Mouse (Mus musculus) embryonic fibroblast, embryonic 13.5 days (primary cell): Measurements from ENCODE around the gene Gjb1. TPM values are rescaled to one million over a fixed set of nuclear protein-coding genes. Genes with fewer than 3 reads are reported as not detected.
"Not testable (repeated sequence)": the region's sequence is repeated elsewhere in the genome, so short reads cannot be mapped to it uniquely, and the experiment has no call there.

Experiments
- H3K27ac ChIP-seq: 2 replicates; pipeline ENCODE4 v1.5.1; 2012; ENCODE audit warnings: low read length, control low read depth, inconsistent platforms; ENCODE audit not compliant: insufficient read depth
- H3K4me1 ChIP-seq: 2 replicates; pipeline ENCODE4 v1.6.1; 2011; ENCODE audit warnings: low read length; ENCODE audit not compliant: control insufficient read depth, insufficient read depth
- H3K4me3 ChIP-seq: 2 replicates; pipeline ENCODE4 v1.5.1; 2011; ENCODE audit warnings: mild to moderate bottlenecking, control low read depth, low read length; ENCODE audit not compliant: insufficient read depth
- CTCF ChIP-seq: IDR thresholded peaks from 2 replicates; pipeline ENCODE4 v1.5.1; 2011; ENCODE audit warnings: mild to moderate bottlenecking, control low read depth, low read length, moderate library complexity, borderline replicate concordance; ENCODE audit not compliant: insufficient read depth
- POLR2A ChIP-seq: IDR thresholded peaks from 2 replicates; pipeline ENCODE4 v1.6.1; 2011; ENCODE audit warnings: low read depth, mild to moderate bottlenecking, control low read depth, low read length, moderate library complexity
- polyA plus RNA-seq: library from polyadenylated mRNA; stranded (reverse); fragments of >200 nt; gene quantifications from 2 replicates; pipeline ENCODE4 v1.2.4, GENCODE M21; 2011; ENCODE audit warnings: low read depth; ENCODE audit not compliant: missing spikeins, insufficient read length

The Gjb1 gene
- not detected in 2 replicates for polyA plus RNA-seq

DNA sequence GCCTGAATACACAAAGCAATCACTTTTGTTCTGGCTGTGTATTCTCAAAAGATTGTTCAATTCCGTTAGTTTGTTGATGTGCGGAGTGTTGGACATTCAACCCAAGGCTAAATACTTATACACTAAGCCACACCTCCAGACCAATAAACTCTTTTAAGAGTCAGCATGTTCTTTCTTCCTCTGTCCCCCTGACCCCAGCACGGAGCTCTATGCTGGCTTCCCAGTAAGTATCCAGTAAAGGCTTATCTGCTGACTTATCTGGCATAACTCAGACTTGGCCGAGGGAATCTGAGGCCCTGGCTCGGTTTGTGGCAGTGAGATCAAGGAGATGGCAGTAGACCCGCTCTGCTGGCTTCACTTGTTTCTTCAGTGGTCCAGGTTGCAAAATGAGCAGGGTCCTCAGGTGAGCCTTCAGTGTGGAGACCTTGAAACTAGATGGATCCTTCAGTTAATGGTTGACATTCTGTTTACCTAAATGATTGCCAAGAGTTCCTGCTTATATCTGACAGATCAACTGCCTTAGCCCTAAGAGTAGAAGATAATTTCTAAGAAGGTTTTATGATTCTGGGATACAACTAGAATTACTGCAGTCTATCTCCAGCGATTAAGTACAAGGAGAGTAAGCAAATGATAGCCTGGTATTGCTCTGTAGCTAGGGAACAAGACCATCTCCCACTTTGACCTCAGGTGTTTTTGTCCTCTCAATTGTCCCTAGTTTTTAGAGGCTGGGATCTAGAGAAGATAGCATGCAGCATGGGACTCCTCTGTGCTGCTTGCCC, at the start of gene Gjb1:
TSS of gene Gjb1 (plus strand) at position 189 of the 779 bp plus-strand sequence.
- no peak for TF ChIP-seq CTCF
- TF ChIP-seq POLR2A = no peak
- Histone ChIP-seq H3K4me3 (no peak within 1 kb of the TSS), H3K4me1 (no peaks in the 10 kb centered on the region), H3K27ac (no peak within 1 kb of the TSS)

DNA sequence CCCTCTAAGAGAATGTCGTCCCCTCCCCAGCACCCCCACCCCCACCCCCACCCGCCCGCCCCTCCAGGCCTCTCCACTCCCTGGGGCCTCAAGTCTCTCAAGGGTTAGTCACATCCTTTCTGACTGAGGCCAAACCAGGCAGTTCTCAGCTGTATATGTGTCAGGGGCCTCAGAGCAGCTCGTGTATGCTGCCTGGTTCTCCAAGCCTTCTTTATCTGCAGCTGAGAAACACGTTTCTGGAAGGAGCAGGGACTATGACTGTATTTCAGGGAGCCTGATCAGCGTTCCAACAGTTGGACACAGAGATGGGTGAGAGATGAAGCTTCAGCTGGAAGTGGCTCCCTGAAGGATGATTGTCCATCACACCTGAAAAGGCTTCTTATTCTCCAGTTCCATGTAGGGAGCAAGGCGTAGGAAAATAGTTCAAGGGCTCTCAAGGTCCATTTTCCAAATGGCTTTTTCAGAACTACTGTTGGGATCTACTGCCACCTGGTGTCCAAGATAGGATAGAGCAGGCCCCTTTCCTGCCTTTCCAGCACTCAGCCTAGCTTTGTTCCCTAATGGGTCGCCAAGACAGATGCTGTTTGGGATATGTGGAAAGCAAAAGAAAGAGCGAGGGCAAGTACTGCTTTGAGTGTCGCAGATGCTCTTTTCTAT, 46.7 kb upstream of the Gjb1 start:
- no peak for TF ChIP-seq POLR2A
- no peak for TF ChIP-seq CTCF
- H3K27ac ChIP-seq = peak overlapping the region; percentile 79
- H3K4me3 ChIP-seq = no peak overlapping the region
- H3K4me1 ChIP-seq = no peaks in the 10 kb centered on the region; the same call in none of the 2 replicates

DNA sequence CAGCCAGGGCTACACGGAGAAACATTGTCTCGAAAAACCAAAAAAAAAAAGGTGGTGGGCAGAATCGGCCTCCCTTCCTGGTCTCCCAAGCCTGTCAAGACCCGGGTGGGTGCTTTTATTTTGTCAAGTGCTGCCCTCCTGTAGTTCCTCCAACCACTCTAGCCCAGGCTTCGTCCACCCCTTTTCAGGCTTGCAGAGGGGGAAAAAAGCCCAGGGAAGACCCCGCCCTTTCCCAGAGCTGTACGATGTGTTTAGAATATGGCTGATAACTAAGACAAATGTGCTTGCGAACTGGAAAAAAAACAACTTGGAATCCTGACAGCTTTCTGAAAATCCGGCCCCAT, 44.2 kb upstream of the Gjb1 start:
- peak overlapping the region; percentile 96 for H3K27ac ChIP-seq
- no peaks in the 10 kb centered on the region; the same call in none of the 2 replicates for H3K4me1 ChIP-seq
- TF ChIP-seq POLR2A (no peak), CTCF (no peak)
- peak overlapping the region; percentile 39 for H3K4me3 ChIP-seq

DNA sequence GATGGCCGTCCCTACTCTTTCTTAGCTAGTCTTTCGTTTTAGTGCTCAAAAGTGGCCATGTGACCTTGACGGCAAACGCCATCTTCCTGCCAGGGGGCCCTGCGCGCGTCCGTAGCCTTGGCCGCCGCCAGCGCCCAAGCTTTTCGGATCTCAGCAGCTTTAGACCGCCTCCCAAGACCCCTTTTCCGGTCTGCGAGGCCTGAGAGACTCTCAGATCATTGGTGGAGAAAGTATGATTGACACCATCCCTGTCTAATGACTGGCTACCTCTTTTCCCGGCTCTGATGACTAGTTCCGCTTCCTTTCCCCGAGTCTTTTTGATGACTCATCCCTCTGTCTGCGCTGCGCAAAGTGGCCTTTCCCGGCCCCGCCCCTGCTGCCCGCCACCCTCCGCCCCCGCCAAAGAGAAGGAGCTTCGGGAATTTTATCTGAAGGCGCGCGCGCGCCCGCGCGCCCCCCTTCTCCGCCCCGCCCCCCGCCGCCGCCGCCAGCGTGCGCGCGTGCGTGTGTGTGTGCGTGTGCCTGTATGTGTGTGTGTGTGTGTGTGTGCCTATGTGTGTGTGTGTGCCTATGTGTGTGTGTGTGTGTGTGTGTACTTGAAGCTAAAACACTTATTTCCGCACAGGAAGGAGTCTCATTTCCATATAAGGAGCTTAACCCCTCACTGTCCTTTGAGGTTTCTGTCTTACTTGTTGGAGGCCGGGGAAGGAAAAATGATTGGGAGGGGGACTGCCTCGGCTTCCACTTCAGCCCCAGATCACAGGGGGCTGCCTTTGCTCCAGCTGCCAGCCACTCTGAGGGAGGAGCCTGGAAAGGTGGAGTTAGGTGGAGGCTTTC, 43.6 kb upstream of the Gjb1 start:
- peak overlapping the region; percentile 96 for H3K27ac ChIP-seq
- peak overlapping the region; percentile 39 for H3K4me3 ChIP-seq
- TF ChIP-seq CTCF (no peak), POLR2A (peak; percentile 69)
- no peaks in the 10 kb centered on the region; the same call in none of the 2 replicates for H3K4me1 ChIP-seq

DNA sequence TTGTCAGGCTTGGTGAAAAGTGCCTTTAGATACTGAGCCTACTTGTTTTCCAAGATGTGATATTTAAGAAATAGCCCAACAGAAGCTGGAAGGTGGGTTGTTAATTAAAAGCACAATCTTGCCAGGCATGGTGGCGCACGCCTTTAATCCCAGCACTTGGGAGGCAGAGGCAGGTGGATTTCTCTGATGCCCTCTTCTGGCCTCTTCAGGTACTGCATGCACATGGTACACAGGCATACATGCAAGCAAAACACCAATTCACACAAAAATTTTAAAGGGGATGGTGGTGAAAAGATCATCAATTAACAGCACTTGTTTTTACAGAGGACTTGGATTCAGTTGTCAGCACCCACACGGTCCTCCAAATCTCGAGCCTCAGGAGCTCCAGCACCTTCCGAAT, 41.6 kb upstream of the Gjb1 start:
- no peak for TF ChIP-seq CTCF
- no peak for TF ChIP-seq POLR2A
- no peak overlapping the region for H3K4me3 ChIP-seq
- no peak overlapping the region for H3K27ac ChIP-seq
- H3K4me1 ChIP-seq = no peaks in the 10 kb centered on the region; the same call in none of the 2 replicates

DNA sequence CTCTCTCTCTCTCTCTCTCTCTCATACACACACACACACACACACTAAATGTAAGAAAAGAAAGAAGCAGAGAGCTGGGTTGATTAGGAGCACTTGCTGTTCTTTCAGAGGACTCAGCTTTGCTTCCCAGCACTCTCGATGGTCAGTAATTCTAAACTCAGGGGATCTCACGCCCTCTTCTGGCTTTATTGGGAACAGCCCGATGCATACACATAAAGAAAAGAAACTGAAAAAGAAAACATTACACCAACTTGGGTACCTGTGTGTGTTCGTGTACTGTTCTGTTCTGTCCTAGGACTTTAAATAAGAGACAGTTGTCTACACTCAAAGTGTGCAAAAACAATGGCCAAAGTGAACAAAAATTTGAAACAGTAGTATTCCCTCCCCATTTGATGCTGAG, 37.5 kb upstream of the Gjb1 start:
- TF ChIP-seq POLR2A = no peak
- TF ChIP-seq CTCF = no peak

DNA sequence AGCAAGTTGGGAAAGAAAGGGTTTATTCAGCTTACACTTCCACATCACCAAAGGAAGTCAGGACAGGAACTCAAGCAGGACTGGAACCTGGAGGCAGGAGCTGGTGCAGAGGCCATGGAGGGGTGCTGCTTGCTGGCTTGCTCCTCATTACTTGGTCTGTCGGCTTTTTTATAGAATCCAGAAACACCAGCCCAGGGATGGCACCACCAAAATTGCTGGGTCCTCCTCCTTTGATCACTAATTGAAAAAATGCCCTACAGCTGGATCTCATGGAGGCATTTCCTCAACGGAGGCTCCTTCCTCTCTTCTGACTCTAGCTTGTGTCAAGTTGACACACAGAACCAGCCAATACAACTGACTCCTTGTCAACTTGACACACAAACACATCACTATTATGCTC, 33.3 kb upstream of the Gjb1 start:
- H3K27ac ChIP-seq, H3K4me3 ChIP-seq, H3K4me1 ChIP-seq: not testable (repeated sequence)

More for the DNA sequence above, 37.5 kb upstream of the Gjb1 start:
- Histone ChIP-seq H3K4me1 (no peaks in the 10 kb centered on the region), H3K4me3 (no peak overlapping the region), H3K27ac (no peak overlapping the region)

DNA sequence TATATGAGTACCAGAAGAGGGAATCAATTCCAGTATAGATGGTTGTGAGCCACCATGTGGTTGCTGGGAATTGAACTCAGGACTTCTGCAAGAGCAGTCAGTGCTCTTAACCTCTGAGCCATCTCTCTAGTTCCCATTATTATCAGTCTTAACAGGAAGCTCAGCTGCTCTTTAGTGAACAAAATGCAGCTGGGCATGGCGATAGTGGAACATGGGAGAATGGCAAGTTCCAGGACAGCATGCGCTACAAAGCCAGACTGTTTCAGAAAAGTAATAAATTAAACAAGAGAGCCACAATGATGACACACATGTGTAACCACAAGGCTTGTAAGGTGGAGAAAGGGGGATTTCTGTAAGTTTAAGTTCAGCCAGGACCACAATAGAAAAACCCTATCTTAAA, 30.7 kb upstream of the Gjb1 start:
- no peaks in the 10 kb centered on the region for H3K4me1 ChIP-seq
- no peak overlapping the region for H3K27ac ChIP-seq
- no peak overlapping the region for H3K4me3 ChIP-seq
- TF ChIP-seq CTCF = no peak
- no peak for TF ChIP-seq POLR2A

DNA sequence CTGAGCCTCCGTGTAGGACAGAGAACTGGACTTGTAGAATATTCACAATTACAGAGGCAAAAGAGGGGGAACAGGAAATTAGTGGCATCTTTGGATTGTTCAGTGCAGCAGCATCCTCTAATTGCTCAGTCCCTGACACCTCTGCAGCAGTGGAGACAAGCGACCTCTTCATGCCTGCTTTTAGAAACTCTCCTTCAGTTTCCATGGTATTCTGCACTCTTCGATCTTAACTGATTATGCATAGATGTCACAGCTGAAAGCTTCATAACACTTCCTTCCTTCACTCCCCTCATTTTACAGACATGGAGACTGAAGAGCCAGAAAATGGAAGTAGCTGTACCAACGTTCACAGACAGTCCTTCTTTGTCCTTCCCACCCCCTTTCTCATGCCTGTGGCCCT, 29.7 kb upstream of the Gjb1 start:
- TF ChIP-seq CTCF = no peak
- no peak for TF ChIP-seq POLR2A
- H3K4me1 ChIP-seq = no peaks in the 10 kb centered on the region
- H3K27ac ChIP-seq = no peak overlapping the region
- no peak overlapping the region for H3K4me3 ChIP-seq
